Mouse (Mus musculus) forebrain, embryonic 14.5 days (tissue): Measurements from ENCODE around the gene Eif5. TPM values are rescaled to one million over a fixed set of nuclear protein-coding genes. Genes with fewer than 3 reads are reported as not detected.

Experiments used
- ATAC-seq: fragments of 200-750 bp; cut with Nextera tagmentation; 2 replicates; pipeline ENCODE4 v1.8.0; 2017; ENCODE audit warnings: mild to moderate bottlenecking, moderate library complexity
- DNase-seq: peaks from one replicate; pipeline ENCODE4 v3.0.0-alpha.2; 2015; ENCODE audit warnings: low spot score
- H3K27ac ChIP-seq: fragments of 300-500 bp; sonication (generic); 2 replicates; pipeline ENCODE4 v1.5.1; 2014; ENCODE audit warnings: low read depth, mild to moderate bottlenecking, control low read depth, low read length, moderate library complexity
- H3K27me3 ChIP-seq: fragments of 300-500 bp; sonication (generic); replicated peaks from 2 replicates; pipeline ENCODE4 v1.6.1; 2014; ENCODE audit warnings: low read length, control low read depth, mixed read lengths; ENCODE audit not compliant: control insufficient read depth, insufficient read depth
- H3K36me3 ChIP-seq: fragments of 300-500 bp; sonication (generic); 2 replicates; pipeline ENCODE4 v1.6.1; 2014; ENCODE audit warnings: low read length, control low read depth; ENCODE audit not compliant: control insufficient read depth, insufficient read depth
- H3K4me1 ChIP-seq: fragments of 300-500 bp; sonication (generic); 2 replicates; pipeline ENCODE4 v1.6.1; 2014; ENCODE audit warnings: antibody characterized with exemption, low read length, control low read depth; ENCODE audit not compliant: control insufficient read depth, insufficient read depth
- H3K4me2 ChIP-seq: fragments of 300-500 bp; sonication (generic); 2 replicates; pipeline ENCODE4 v1.6.1; 2014; ENCODE audit warnings: mild to moderate bottlenecking, control low read depth, low read length
- H3K4me3 ChIP-seq: fragments of 300-500 bp; sonication (generic); 2 replicates; pipeline ENCODE4 v1.5.1; 2014; ENCODE audit warnings: low read depth, low read length, control low read depth
- H3K9ac ChIP-seq: fragments of 300-500 bp; sonication (generic); 2 replicates; pipeline ENCODE4 v1.6.1; 2014; ENCODE audit warnings: mild to moderate bottlenecking, low read length, control low read depth, moderate library complexity
- H3K9me3 ChIP-seq: fragments of 300-500 bp; sonication (generic); replicated peaks from 2 replicates; pipeline ENCODE4 v1.6.1; 2016; ENCODE audit warnings: low read length, control low read depth, mixed read lengths; ENCODE audit not compliant: control insufficient read depth
- WGBS: fragments of 180-500 bp; shearing (Covaris S2); extraction: QIAGEN DNeasy Blood & Tissue Kit; methylation state at CpG from one replicate; pipeline ENCODE4 v1.1.7; 2014; 5-methylcytosine and 5-hydroxymethylcytosine counted together
- polyA plus RNA-seq: library from polyadenylated mRNA; unstranded; fragments of >200 nt; fragmentation: Nextera tagmentation; extraction: Ambion mirVana; gene quantifications from 2 replicates; pipeline ENCODE4 v1.2.1, GENCODE M21; 2014

Eif5 gene
- polyA plus RNA-seq: 452 and 491 TPM in 2 replicates

DNA sequence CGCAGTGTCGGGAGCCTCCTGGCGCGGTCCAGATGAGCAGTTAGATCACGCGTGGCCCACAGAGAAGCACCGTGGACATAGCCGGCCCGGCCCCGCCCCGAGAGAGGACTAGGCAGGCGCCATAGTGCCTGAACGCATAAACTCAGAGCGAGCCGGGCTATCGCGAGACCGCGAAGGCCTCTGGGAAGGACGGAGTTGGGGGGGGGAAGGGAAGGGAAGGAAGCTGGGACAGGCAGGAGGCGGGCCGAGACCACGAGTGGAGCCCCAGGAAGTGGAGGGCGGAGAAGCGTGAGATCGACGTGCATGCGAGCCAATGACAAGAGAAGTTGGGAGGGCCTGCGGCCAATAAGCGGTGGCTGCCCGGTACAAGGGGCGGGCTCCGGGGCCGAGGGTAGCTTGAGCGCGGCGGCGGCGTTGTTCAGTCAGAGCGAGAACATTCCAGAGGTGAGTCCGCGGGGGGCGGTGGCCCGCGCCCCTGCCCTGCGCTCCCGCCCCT lies at the start of gene Eif5:
Eif5 (plus strand) TSS at position 221 of the 496 bp plus-strand sequence.
- ATAC-seq: peak; percentile 99
- Histone ChIP-seq H3K4me1 (peaks cover 18% of the 10 kb centered on the region; the same call in 1 of the 2 replicates), H3K9ac (peak within 1 kb of the TSS; percentile 97), H3K27me3 (no peaks in the 10 kb centered on the region), H3K9me3 (no peaks in the 10 kb centered on the region), H3K4me3 (peak within 1 kb of the TSS; percentile 95), H3K36me3 (peaks cover 38% of the 10 kb centered on the region), H3K4me2 (peak within 1 kb of the TSS; percentile 90), H3K27ac (peak within 1 kb of the TSS; percentile 95)
- peak; percentile 100 for DNase-seq
- under 1% methylated on average over 46 of the region's 47 CpGs for WGBS

DNA sequence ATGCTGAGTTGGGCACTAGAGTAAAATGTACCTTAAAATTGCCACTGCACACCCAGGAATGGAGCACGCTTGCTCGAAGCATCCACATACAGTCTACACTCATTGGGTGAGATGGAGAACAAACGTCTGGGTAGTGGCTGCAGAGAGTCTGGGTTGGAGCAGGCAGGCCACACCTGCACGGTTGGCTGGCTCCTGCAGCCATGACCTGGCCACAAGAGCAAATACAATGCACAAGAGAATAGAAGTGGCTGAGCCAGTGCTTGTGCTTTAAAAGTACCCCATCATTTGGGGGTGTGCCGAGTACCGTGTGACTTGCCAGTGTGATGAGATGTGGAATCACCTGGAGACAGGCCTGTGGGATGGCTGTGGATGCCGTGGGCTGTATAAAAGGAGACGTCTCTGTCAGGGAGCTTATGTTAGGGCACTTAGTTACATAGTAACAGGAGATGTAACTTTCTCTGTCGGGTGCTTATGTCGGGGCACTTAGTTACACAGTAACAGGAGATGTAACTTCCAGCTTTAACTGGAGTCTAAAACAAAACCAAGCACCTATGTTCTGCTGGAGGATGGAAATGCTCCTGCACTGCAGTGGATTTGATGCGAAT lies 48.5 kb upstream of the Eif5 start:
- no peak overlapping the region for H3K4me3 ChIP-seq
- ATAC-seq (no peak), DNase-seq (no peak)
- peaks cover 28% of the 10 kb centered on the region for H3K27me3 ChIP-seq
- no peaks in the 10 kb centered on the region for H3K36me3 ChIP-seq
- H3K9me3 ChIP-seq: no peaks in the 10 kb centered on the region
- H3K9ac ChIP-seq: no peak overlapping the region
- peaks cover 9% of the 10 kb centered on the region for H3K4me1 ChIP-seq
- H3K27ac ChIP-seq: no peak overlapping the region
- 79% methylated on average over 11 of the region's 11 CpGs for WGBS
- H3K4me2 ChIP-seq: no peak overlapping the region

DNA sequence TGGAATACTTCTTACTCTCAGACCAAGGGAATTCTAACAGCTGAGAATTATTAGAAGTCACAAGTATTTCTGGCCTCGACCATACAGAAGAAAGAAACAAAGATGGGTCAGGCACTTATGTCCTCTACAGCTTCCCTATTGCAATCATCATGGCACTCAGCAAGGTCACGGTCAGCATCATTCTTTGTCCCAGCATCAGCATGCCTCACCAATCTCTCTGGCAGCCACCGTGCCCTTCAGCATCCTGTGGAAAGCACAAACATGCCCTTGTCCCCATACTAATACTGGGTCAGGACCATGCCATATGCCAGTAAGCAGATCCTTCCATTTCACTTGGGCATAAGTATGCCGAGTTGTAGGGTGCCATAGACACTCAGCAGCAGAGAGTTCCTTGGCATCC lies 42.9 kb upstream of the Eif5 start:
- Histone ChIP-seq H3K27ac (no peak overlapping the region), H3K4me2 (no peak overlapping the region), H3K4me1 (no peaks in the 10 kb centered on the region), H3K27me3 (no peaks in the 10 kb centered on the region), H3K9ac (no peak overlapping the region), H3K36me3 (no peaks in the 10 kb centered on the region), H3K9me3 (no peaks in the 10 kb centered on the region), H3K4me3 (no peak overlapping the region)
- DNase-seq (no peak), ATAC-seq (no peak)
- 78% methylated on average over 4 of the region's 4 CpGs for WGBS

DNA sequence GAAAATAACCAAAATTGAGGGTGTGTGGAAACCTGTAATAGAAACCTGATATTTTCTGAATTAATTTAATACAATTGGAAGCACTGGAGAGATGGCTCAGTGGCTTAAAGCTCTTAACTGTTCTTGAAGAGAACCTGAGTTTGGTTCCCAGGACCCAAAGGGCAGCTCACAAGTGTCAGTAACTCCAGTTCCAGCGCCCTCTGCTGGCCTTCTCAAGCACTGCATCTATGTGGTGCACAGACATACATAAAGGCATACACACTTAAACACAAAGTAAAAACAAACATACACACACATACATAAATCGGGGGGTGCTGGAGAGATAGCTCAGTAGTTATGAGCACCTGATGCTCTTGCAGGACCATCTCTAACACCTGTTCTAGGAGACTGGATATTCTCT lies 40.7 kb upstream of the Eif5 start:
- DNase-seq: no peak
- 51% methylated on average over 2 of the region's 2 CpGs for WGBS

DNA sequence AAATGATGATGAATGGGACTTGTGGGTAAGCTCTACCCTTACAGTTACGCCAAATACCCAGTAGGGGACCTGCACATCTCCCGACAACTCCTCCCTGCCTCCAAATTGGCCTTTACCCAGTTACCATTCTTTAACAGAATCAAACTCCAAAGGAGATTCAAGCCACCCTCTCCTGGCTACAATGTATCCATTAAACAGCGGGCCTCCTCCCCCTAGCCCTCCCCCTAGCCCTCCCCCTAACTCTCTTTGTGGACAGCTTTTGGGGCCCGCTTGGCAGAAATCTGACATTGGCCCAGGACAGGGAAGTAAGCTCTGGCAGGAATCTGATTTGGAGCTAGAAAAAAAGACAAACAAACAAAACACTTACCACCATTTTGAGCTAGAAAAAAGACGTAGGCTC lies 38.2 kb upstream of the Eif5 start:
- peak; percentile 56 for DNase-seq
- no peak overlapping the region for H3K4me3 ChIP-seq
- no peak overlapping the region for H3K27ac ChIP-seq
- H3K9ac ChIP-seq: no peak overlapping the region
- no peaks in the 10 kb centered on the region for H3K9me3 ChIP-seq
- no peaks in the 10 kb centered on the region for H3K27me3 ChIP-seq
- ATAC-seq: no peak
- no peaks in the 10 kb centered on the region for H3K36me3 ChIP-seq
- no peak overlapping the region for H3K4me2 ChIP-seq
- H3K4me1 ChIP-seq: peaks cover 6% of the 10 kb centered on the region
- 31% methylated on average over 5 of the region's 5 CpGs for WGBS

More for the DNA sequence above, 40.7 kb upstream of the Eif5 start:
- no peak for ATAC-seq
- no peak overlapping the region for H3K9ac ChIP-seq
- H3K9me3 ChIP-seq: no peaks in the 10 kb centered on the region
- H3K4me2 ChIP-seq: no peak overlapping the region
- no peaks in the 10 kb centered on the region for H3K27me3 ChIP-seq
- no peak overlapping the region for H3K4me3 ChIP-seq
- no peaks in the 10 kb centered on the region for H3K36me3 ChIP-seq
- peaks cover 6% of the 10 kb centered on the region; the same call in 1 of the 2 replicates for H3K4me1 ChIP-seq
- H3K27ac ChIP-seq: no peak overlapping the region

DNA sequence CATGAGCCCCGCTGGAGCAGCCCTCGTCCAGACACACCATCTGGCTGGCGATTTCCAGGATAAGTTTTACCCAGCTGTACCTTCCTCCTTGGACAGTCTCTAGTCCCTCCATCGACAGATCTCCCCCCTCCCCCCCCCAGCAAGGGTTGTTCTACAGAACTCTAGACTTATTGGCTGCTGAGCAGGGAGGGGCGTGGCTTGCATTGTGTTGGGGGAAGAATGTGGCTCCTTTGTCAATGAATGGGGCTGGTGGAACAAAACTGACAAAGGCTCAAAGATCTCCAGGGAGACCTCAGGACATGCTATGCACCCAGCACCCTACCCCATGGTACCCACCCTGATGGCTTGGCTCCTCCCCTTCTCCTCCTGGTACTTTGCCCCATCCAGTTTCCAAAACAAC lies 37.1 kb upstream of the Eif5 start:
- DNase-seq: peak; percentile 62

DNA sequence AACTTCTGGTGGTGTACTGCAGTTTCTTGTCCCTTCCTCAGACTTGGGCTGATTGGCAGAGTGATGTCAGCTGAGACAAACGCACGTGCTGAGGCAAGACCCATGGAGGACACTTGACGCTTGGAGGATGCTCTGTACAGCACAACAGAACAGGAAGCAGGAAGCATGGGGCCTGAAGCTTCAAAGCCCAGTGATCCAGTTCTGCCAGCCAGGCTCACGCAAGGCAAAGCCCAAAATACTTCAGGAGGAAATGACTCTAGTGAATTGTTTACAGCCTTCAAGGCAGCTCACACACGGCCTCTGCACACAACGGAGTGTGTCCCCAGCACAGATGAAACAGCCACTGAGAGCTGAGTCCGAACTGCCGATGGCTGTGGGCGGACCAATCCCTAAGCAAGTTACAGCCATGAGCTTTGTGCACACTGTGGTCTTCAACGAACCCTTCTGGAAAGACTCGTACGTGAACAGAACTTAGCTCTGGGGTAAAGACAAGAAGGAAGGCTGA lies 34.7 kb upstream of the Eif5 start:
- Histone ChIP-seq H3K4me1 (peaks cover 9% of the 10 kb centered on the region), H3K9ac (no peak overlapping the region), H3K27ac (no peak overlapping the region), H3K4me2 (no peak overlapping the region), H3K9me3 (no peaks in the 10 kb centered on the region), H3K36me3 (no peaks in the 10 kb centered on the region), H3K27me3 (no peaks in the 10 kb centered on the region), H3K4me3 (no peak overlapping the region)
- DNase-seq: no peak
- ATAC-seq: no peak
- 91% methylated on average over 12 of the region's 12 CpGs for WGBS

More for the DNA sequence above, 37.1 kb upstream of the Eif5 start:
- Histone ChIP-seq H3K27ac (no peak overlapping the region), H3K4me1 (peaks cover 9% of the 10 kb centered on the region), H3K4me2 (peak overlapping the region; percentile 20; the same call in 1 of the 2 replicates), H3K9me3 (no peaks in the 10 kb centered on the region), H3K9ac (no peak overlapping the region), H3K36me3 (no peaks in the 10 kb centered on the region), H3K27me3 (no peaks in the 10 kb centered on the region), H3K4me3 (no peak overlapping the region)
- WGBS: 18% methylated on average over 5 of the region's 5 CpGs
- ATAC-seq: peak; percentile 53; the same call in 1 of the 2 replicates

DNA sequence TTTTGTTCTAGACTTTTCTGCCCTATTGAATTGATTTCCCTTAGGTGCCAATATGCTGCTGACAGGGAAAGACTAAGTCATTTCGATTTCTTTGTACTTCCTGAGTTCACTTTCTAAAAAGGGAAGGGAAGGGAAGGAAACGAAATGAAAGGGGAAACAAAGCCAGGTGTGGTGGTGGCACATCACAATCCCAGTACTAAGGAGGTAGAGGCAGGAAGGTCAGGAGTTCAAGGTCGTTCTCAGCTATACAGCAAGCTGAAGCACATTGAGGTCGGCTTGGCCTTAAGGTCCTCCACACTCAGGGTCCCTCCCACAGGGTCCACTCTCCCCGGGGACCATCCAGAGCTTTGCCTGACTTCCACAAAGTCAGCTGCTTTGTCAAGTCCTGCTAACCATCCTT lies 34.2 kb upstream of the Eif5 start:
- DNase-seq (no peak), ATAC-seq (no peak)
- H3K36me3 ChIP-seq: no peaks in the 10 kb centered on the region
- H3K4me1 ChIP-seq: peaks cover 9% of the 10 kb centered on the region
- no peaks in the 10 kb centered on the region for H3K27me3 ChIP-seq
- WGBS: 81% methylated on average over 5 of the region's 5 CpGs
- H3K4me2 ChIP-seq: no peak overlapping the region
- H3K4me3 ChIP-seq: no peak overlapping the region
- H3K9me3 ChIP-seq: no peaks in the 10 kb centered on the region
- no peak overlapping the region for H3K9ac ChIP-seq
- H3K27ac ChIP-seq: no peak overlapping the region

DNA sequence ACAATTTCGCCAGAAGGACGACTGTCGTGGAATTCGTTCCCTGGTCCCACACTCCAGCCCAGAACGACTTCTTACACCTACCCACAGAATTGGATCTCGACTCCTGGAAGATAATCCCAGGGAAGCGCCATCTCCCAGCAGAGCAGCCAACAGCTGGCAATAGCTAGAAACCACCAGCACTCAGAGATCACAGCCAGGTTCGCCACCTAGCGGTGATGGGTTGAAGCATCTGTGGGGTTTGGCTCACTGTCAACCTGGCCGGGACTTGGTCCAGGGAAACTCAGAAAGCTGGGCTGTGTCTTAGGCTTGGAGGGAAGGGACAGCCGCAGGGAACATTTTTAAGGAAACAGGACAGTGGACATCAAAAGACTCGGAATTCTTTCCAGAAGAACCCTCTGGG lies 32.9 kb upstream of the Eif5 start:
- WGBS: 3% methylated on average over 12 of the region's 12 CpGs

More for the DNA sequence above, 32.9 kb upstream of the Eif5 start:
- Histone ChIP-seq H3K27me3 (no peaks in the 10 kb centered on the region), H3K9me3 (no peaks in the 10 kb centered on the region), H3K4me1 (peaks cover 9% of the 10 kb centered on the region), H3K4me3 (peak overlapping the region; percentile 17; the same call in 1 of the 2 replicates), H3K4me2 (peak overlapping the region; percentile 40), H3K36me3 (no peaks in the 10 kb centered on the region), H3K27ac (no peak overlapping the region), H3K9ac (0 out of 2 replicates have a peak overlapping the region, but pooled peaks have one; percentile 2)
- DNase-seq: peak; percentile 93
- peak; percentile 84 for ATAC-seq
